Mouse (Mus musculus): ENCODE data around the gene Osgin1.

DNA sequence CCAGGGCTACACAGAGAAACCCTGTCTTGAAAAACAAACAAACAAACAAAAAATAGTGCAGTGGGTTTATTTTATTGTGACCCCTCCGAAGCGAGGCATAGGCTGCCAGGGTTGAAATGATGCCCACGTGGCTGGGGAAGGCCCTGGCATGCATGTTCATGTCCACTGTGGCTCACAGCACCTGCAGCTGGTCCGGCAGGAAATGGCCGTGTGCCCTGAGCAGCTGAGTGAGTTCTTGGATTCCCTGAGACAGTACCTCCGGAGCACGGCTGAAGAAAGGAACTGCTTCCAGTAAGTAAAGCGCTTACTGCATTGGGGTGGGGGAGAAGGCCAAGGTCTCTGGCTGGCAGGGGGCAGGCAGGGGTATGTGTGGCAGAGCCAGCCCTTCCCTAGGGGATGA, 34.2 kb downstream of the Osgin1 start:
- peak in 1 of 3 experiments; percentile 22 for TF ChIP-seq MYOD1 (IDR thresholded peaks at IDR 0.05; ENCODE audit: control insufficient read depth in 1 of 3, insufficient read length in 2 of 3, low read depth in 2 of 3)
- no peak for TF ChIP-seq POLR2A (IDR thresholded peaks at IDR 0.05; ENCODE audit: insufficient read length, low read depth)
- TF ChIP-seq TCF12 (IDR thresholded peaks at IDR 0.05; ENCODE audit: insufficient read depth, poor library complexity, severe bottlenecking) = no peak
- no peak for TF ChIP-seq CEBPB (IDR thresholded peaks at IDR 0.05; ENCODE audit: insufficient read depth, poor library complexity, severe bottlenecking)
